Mouse (Mus musculus) bone marrow macrophage, adult 2 months (primary cell): ENCODE data around the gene Phactr2.

Experiments used
- CTCF ChIP-seq: IDR thresholded peaks from 2 replicates; pipeline ENCODE4 v1.5.1; 2012; ENCODE audit warnings: low read depth, mild to moderate bottlenecking, low read length, moderate library complexity
- POLR2A ChIP-seq: IDR thresholded peaks from 2 replicates; pipeline ENCODE4 v1.6.1; 2012; ENCODE audit warnings: mild to moderate bottlenecking, low read depth, low read length, borderline replicate concordance

DNA sequence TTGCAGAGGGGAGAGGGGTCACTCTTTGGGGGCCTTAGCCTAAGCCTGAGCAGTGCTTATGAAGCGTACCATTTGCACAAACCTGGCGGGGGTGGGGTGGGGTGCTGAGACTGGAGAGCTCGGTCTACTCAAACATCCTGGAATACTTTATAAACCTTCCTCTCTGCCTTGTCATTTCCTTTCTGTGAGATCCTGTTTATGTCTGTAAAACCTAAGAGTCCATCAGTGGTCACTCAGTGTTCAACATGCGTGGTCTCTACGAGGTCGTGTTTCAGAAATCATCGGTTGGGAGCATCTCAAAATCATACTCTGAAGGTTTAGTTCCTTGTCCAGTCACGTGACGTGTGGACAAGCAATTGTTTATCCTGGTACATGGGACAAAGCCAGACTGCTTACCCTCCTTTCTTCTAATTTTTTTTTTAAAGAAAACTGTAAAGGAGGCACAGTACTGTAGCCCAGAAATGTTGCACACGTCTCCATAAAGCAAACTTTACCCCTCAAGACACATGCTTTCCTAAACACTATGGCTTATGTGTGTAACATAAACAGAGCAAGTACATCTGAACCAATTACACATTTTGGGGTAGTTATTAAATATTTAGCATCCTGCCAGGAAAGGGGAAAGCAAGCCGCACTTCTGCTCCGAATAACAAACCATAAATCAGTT, 150.9 kb downstream of the Phactr2 start:
- TF ChIP-seq CTCF = no peak
- no peak for TF ChIP-seq POLR2A
